Mouse (Mus musculus): ENCODE data around the gene Scamp2.

- no peak for TF ChIP-seq CTCF (conservative IDR thresholded peaks at IDR 0.05; ENCODE audit: low read length)
- no peak for TF ChIP-seq NANOG (IDR thresholded peaks at IDR 0.05; ENCODE audit: borderline replicate concordance, low read length)
These were observed 56.9 kb downstream of the Scamp2 start for GRCm38 (mm10) chr9:57617556-57618169.

Measured in E14TG2a.4 (cell line).